Mouse (Mus musculus) liver, embryonic 16.5 days (tissue): ENCODE results near the gene Asb2. TPM values are rescaled to one million over a fixed set of nuclear protein-coding genes. Genes with fewer than 3 reads are reported as not detected.

ENCODE experiments used
- ATAC-seq: fragments of 200-750 bp; cut with Nextera tagmentation; 2 replicates; pipeline ENCODE4 v1.8.0; 2017; ENCODE audit warnings: low read depth, mild to moderate bottlenecking, moderate number of reproducible peaks, moderate library complexity
- H3K27ac ChIP-seq: fragments of 300-500 bp; sonication (generic); 2 replicates; pipeline ENCODE4 v1.5.1; 2014; ENCODE audit warnings: mild to moderate bottlenecking, low read length
- H3K27me3 ChIP-seq: fragments of 300-500 bp; sonication (generic); 2 replicates; pipeline ENCODE4 v1.6.1; 2014; ENCODE audit warnings: low read depth, low read length, mixed read lengths; ENCODE audit not compliant: control insufficient read depth, insufficient read depth
- H3K36me3 ChIP-seq: fragments of 300-500 bp; sonication (generic); 2 replicates; pipeline ENCODE4 v1.6.1; 2014; ENCODE audit warnings: mild to moderate bottlenecking; ENCODE audit not compliant: control insufficient read depth, insufficient read depth
- H3K4me1 ChIP-seq: fragments of 300-500 bp; sonication (generic); 2 replicates; pipeline ENCODE4 v1.6.1; 2014; ENCODE audit warnings: low read depth, low read length, mixed read lengths; ENCODE audit not compliant: control insufficient read depth
- H3K4me2 ChIP-seq: fragments of 300-500 bp; sonication (generic); 2 replicates; pipeline ENCODE4 v1.6.1; 2014; ENCODE audit warnings: low read depth, low read length, mixed read lengths
- H3K4me3 ChIP-seq: fragments of 300-500 bp; sonication (generic); 2 replicates; pipeline ENCODE4 v1.5.1; 2014; ENCODE audit warnings: low read depth, mild to moderate bottlenecking, low read length
- H3K9ac ChIP-seq: fragments of 300-500 bp; sonication (generic); 2 replicates; pipeline ENCODE4 v1.6.1; 2014; ENCODE audit warnings: low read depth, low read length
- H3K9me3 ChIP-seq: fragments of 300-500 bp; sonication (generic); replicated peaks from 2 replicates; pipeline ENCODE4 v1.6.1; 2016; ENCODE audit warnings: low read length; ENCODE audit not compliant: control insufficient read depth
- WGBS: fragments of 180-500 bp; shearing (Covaris S2); extraction: QIAGEN DNeasy Blood & Tissue Kit; methylation state at CpG from one replicate; pipeline ENCODE4 v1.1.7; 2014; ENCODE audit not compliant: insufficient replicate concordance; 5-methylcytosine and 5-hydroxymethylcytosine counted together
- polyA plus RNA-seq: library from polyadenylated mRNA; unstranded; fragments of >200 nt; fragmentation: Nextera tagmentation; extraction: Ambion mirVana; gene quantifications from 2 replicates; pipeline ENCODE4 v1.2.1, GENCODE M21; 2015

The Asb2 gene
- polyA plus RNA-seq, 1 experiment from 2014 or later, result 4.5 TPM

DNA sequence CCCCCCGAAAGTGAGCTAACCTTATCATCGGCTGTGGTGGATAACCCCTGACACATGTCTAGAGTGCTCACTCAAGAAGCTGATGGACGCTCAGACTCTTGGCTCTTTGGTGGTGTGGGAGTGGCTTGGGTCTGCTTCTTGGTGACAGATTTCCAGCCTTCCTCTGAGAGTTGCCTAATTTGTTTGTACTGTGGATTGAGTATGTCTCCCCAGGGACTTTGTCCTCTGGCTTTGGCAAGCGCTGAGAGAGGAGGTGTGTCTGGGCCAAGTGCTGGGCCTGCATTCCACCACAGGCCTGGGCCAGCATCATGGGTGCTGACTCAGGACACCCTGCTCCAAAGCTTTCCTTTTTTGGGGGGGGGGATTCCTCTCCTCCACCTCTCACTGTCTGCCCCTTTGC is 73.9 kb downstream of the Asb2 start:
- Histone ChIP-seq H3K36me3 (no peaks in the 10 kb centered on the region), H3K4me3 (no peak overlapping the region), H3K4me1 (no peaks in the 10 kb centered on the region), H3K27ac (no peak overlapping the region), H3K9me3 (no peaks in the 10 kb centered on the region), H3K4me2 (no peak overlapping the region), H3K27me3 (no peaks in the 10 kb centered on the region), H3K9ac (no peak overlapping the region)
- 43% methylated on average over 4 of the region's 4 CpGs for WGBS
- peak; percentile 89 for ATAC-seq

DNA sequence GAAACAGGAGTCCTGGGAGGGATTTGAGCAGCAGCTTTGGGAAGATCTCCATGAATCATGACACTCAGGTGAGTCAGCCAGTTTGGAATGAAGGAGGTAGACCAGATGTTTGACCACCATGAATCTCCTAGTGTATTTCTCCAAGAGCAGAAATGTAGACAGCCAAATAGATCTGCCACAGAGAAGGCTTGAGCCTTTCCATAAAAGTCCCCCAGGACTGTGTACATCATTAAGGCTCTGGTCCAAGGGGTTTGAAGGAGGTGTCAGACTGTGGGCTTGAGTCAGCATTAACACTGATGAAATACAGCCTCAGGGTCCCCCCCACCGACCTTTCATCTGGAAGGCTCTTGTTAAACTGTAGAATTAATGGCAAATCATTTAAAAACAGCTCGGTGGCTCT is 74.3 kb downstream of the Asb2 start:
- Histone ChIP-seq H3K27ac (no peak overlapping the region), H3K9ac (no peak overlapping the region), H3K36me3 (no peaks in the 10 kb centered on the region), H3K27me3 (no peaks in the 10 kb centered on the region), H3K4me3 (no peak overlapping the region), H3K4me1 (no peaks in the 10 kb centered on the region), H3K9me3 (no peaks in the 10 kb centered on the region), H3K4me2 (no peak overlapping the region)
- 44% methylated on average over 2 of the region's 2 CpGs for WGBS
- no peak for ATAC-seq

DNA sequence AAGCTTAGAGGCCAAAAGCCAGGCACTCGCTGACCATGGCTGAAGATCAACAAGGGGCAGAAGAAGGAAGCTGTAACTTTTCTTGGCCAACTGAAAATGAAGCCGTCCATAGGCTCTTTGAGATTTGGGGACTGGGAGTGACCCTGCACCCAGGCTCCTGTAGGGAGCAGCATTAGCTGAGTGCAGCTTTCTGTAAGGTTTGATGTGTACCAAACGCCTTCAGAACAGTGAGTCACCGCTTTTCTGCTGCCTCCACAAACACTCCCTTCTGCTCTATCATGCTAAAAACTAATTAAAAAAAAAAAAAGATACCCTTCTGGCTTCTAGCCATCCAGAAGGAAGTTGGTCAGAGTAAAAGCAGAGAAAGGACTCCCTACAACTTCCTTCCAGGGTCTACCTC is 79.4 kb downstream of the Asb2 start:
- Histone ChIP-seq H3K9ac (no peak overlapping the region), H3K9me3 (no peaks in the 10 kb centered on the region), H3K36me3 (no peaks in the 10 kb centered on the region), H3K27me3 (no peaks in the 10 kb centered on the region), H3K4me1 (no peaks in the 10 kb centered on the region), H3K4me3 (no peak overlapping the region), H3K4me2 (no peak overlapping the region), H3K27ac (no peak overlapping the region)
- ATAC-seq, result no peak
- WGBS, result 51% methylated on average over 4 of the region's 4 CpGs

DNA sequence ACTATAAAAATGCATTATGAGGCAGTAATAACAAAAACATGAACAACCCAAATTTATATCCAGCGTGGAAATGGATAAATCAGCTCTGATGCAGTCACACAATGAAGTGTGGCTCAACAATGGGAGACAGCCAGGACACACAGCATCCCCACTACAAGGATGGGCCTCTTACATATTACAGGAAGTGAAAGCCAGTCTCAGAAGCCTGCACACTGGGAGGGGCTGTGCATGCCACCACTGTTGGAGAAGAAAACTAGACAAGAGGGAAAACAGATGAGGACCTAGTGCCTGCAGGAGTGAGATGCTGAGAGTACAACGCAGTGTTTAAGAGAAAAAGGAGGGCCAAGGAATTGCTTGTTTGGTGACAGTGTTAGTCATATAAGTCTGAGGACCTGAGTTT is 82.1 kb downstream of the Asb2 start:
- Histone ChIP-seq H3K4me1 (no peaks in the 10 kb centered on the region), H3K27me3 (no peaks in the 10 kb centered on the region), H3K4me2 (no peak overlapping the region), H3K36me3 (no peaks in the 10 kb centered on the region), H3K27ac (no peak overlapping the region), H3K9me3 (no peaks in the 10 kb centered on the region), H3K4me3 (no peak overlapping the region), H3K9ac (no peak overlapping the region)
- no peak for ATAC-seq
- WGBS, result 63% methylated on average over 2 of the region's 2 CpGs

DNA sequence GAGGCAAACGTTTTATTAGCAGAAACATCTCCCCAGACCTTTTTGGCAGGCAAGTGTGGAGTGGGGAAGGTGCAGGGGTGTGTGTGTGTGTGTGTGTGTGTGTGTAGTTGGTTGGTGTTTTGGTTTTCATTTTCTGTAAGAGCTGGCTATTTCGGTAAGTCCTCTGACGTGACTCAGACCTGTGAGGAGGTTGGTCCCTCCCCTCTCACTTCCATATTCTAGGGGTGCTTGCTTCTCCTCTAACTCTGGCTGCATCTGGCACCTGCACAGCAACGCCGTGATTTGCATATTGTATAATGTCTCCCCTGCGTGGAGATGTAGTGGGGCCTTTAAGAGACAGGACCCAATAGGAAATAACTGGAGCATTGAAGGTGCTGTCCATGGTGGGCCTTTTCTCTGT is 82.8 kb downstream of the Asb2 start:
- H3K27me3 ChIP-seq, result no peaks in the 10 kb centered on the region
- no peaks in the 10 kb centered on the region for H3K4me1 ChIP-seq
- WGBS, result 52% methylated on average over 6 of the region's 6 CpGs
- H3K27ac ChIP-seq, result no peak overlapping the region
- H3K9ac ChIP-seq, result no peak overlapping the region
- no peaks in the 10 kb centered on the region for H3K36me3 ChIP-seq
- no peak overlapping the region for H3K4me2 ChIP-seq
- no peaks in the 10 kb centered on the region for H3K9me3 ChIP-seq
- no peak for ATAC-seq
- no peak overlapping the region for H3K4me3 ChIP-seq

DNA sequence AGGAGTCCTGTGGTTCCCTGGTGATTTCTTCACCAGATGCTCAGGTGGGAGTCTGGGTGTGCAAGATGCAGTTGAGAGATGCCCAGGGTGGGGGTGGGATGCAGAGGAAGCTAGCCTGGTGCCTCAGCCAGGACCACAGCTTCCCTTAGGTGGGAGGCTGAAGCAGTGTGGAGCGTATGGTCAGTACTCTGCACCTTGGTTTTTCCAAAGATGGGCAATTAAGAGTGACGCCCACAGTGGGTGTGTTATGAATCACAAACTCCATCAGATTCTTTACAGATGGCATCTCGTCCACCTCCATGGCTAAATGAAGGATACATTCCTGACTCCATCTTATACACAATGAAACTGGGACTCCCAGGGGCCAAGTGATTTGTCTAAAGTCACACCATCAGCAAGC is 83.6 kb downstream of the Asb2 start:
- Histone ChIP-seq H3K27ac (no peak overlapping the region), H3K4me1 (no peaks in the 10 kb centered on the region), H3K9ac (no peak overlapping the region), H3K9me3 (no peaks in the 10 kb centered on the region), H3K27me3 (no peaks in the 10 kb centered on the region), H3K4me2 (no peak overlapping the region), H3K4me3 (no peak overlapping the region), H3K36me3 (no peaks in the 10 kb centered on the region)
- 52% methylated on average over 3 of the region's 3 CpGs for WGBS
- ATAC-seq, result no peak

Other genes starting within 250 kb of the Asb2 start
- not detected in 2 replicates for gene Prima1, start 113.9 kb downstream of the Asb2 start, polyA plus RNA-seq
- gene Fam181a, start 45.0 kb downstream of the Asb2 start, polyA plus RNA-seq, result not detected in 2 replicates
- gene Otub2, start 32.7 kb upstream of the Asb2 start, polyA plus RNA-seq, result 29.4 and 31.4 TPM in 2 replicates
- gene 9330161L09Rik, start 51.8 kb upstream of the Asb2 start, polyA plus RNA-seq, result 0.11 TPM in 1 of 2 replicates, not detected in the other
- 33.8 and 40.9 TPM in 2 replicates for gene Ddx24, start 69.8 kb upstream of the Asb2 start, polyA plus RNA-seq
- gene Ifi27, start 78.2 kb upstream of the Asb2 start, polyA plus RNA-seq, result 16.2 and 20.8 TPM in 2 replicates
- 8.1 and 9.6 TPM in 2 replicates for gene Ifi27l2a, start 87.7 kb upstream of the Asb2 start, polyA plus RNA-seq
- 0.31 TPM in 1 of 2 replicates, not detected in the other for gene Ifi27l2b, start 101.2 kb upstream of the Asb2 start, polyA plus RNA-seq
- gene Ppp4r4, start 176.3 kb upstream of the Asb2 start, polyA plus RNA-seq, result 1.5 and 1.6 TPM in 2 replicates